ENCODE assay signal across 8 mouse cellular contexts in genomic region chr16:90283905-90284891, GRCm38 (mm10). TPM values are rescaled to one million over a fixed set of nuclear protein-coding genes. Genes with fewer than 3 reads are reported as not detected.
DNase-seq lines count a peak whose midpoint lies in the region; ATAC-seq and TF ChIP-seq lines count a peak whose summit lies in the region.

Scaf4 (minus strand) TSS chr16:90284503.

- H3K9me3 ChIP-seq in ES-E14 (ENCODE audit: control insufficient read depth, insufficient read depth, low read depth, low read length) = no peaks in the 10 kb centered on the region
- no peaks in the 10 kb centered on the region for H3K9me3 ChIP-seq in forebrain, embryonic 16.5 days (ENCODE audit: control insufficient read depth, low read length)
- H3K9me3 ChIP-seq in lung, embryonic 14.5 days (ENCODE audit: low read depth, low read length) = no peaks in the 10 kb centered on the region

- peak within 1 kb of the TSS; percentile 95 for H3K4me2 ChIP-seq in forebrain, embryonic 16.5 days (ENCODE audit: low read length)
- H3K4me2 ChIP-seq in lung, embryonic 14.5 days = peak within 1 kb of the TSS; percentile 92

- H3K4me3 ChIP-seq in ES-E14 (ENCODE audit: insufficient read depth in 1 of 2, low read depth in 1 of 2, low read length in 2 of 2, poor library complexity in 1 of 2, severe bottlenecking in 1 of 2) = peak within 1 kb of the TSS; percentile 72 to 96
- H3K4me3 ChIP-seq in forebrain, embryonic 16.5 days (replicated peaks; ENCODE audit: low read length) = peak within 1 kb of the TSS; percentile 100
- peak within 1 kb of the TSS; percentile 97 for H3K4me3 ChIP-seq in layer of hippocampus, adult 2 months
- H3K4me3 ChIP-seq in lung, embryonic 14.5 days (ENCODE audit: low read depth, low read length) = peak within 1 kb of the TSS; percentile 99
- peak within 1 kb of the TSS; percentile 83 for H3K4me3 ChIP-seq in olfactory bulb, adult 2 months (ENCODE audit: insufficient read depth, low read depth, low read length)
- H3K4me3 ChIP-seq in thymus, adult 2 months (ENCODE audit: control insufficient read depth, insufficient read depth, low read length) = peak within 1 kb of the TSS; percentile 80

- TF ChIP-seq POLR2A in olfactory bulb, adult 2 months (IDR thresholded peaks at IDR 0.05; ENCODE audit: insufficient read depth, low read depth, low read length) = peak; percentile 52; the same call in 1 of the 2 replicates
- TF ChIP-seq POLR2A in thymus, adult 2 months (IDR thresholded peaks at IDR 0.05; ENCODE audit: control insufficient read depth, extremely low read depth, insufficient read depth, low read length, poor library complexity) = peak; percentile 84

- peak; percentile 80 for DNase-seq in ES-E14 (ENCODE audit: low read depth, low spot score)
- DNase-seq in cerebellum, adult 11-12 months = peak; percentile 97
- peak; percentile 98 for DNase-seq in heart, postnatal 36 days
- peak; percentile 95 for DNase-seq in layer of hippocampus, adult 2 months (ENCODE audit: low spot score in 2 of 2)
- peak; percentile 97 for DNase-seq in lung, embryonic 14.5 days
- peak; percentile 96 for DNase-seq in thymus, adult 2 months

- intact Hi-C loops in heart, postnatal 36 days (cut with DNase I) = loop anchor here (2.0 to 10.0 kb wide), 3 partner anchors 63 to 761 kb away; partner anchors contain the start of genes Paxbp1 and Sod1

- in situ Hi-C loops in ES-E14 (cut with MboI; ENCODE audit: low sequenced_read_pairs in 2 of 2, unreplicated experiment in 2 of 2) = no loop called here

- peak within 1 kb of the TSS; percentile 76 for H3K27ac ChIP-seq in ES-E14 (ENCODE audit: insufficient read depth, low read depth, low read length, poor library complexity, severe bottlenecking)
- H3K27ac ChIP-seq in forebrain, embryonic 16.5 days (ENCODE audit: low read length) = peak within 1 kb of the TSS; percentile 90
- peak within 1 kb of the TSS; percentile 93 for H3K27ac ChIP-seq in layer of hippocampus, adult 2 months
- peak within 1 kb of the TSS; percentile 94 for H3K27ac ChIP-seq in lung, embryonic 14.5 days (ENCODE audit: low read depth)
- H3K27ac ChIP-seq in olfactory bulb, adult 2 months (ENCODE audit: insufficient read depth, low read depth, low read length) = peak within 1 kb of the TSS; percentile 27; the same call in 1 of the 2 replicates
- no peak within 1 kb of the TSS for H3K27ac ChIP-seq in thymus, adult 2 months (ENCODE audit: control insufficient read depth, insufficient read depth, low read length)

- peaks cover 5% of the 10 kb centered on the region; the same call in 1 of the 2 replicates for H3K36me3 ChIP-seq in ES-E14 (ENCODE audit: control insufficient read depth, insufficient read depth, low read length, poor library complexity, severe bottlenecking)
- H3K36me3 ChIP-seq in forebrain, embryonic 16.5 days (ENCODE audit: control insufficient read depth, insufficient read depth) = no peaks in the 10 kb centered on the region
- no peaks in the 10 kb centered on the region for H3K36me3 ChIP-seq in lung, embryonic 14.5 days (ENCODE audit: insufficient read depth)
- no peaks in the 10 kb centered on the region for H3K36me3 ChIP-seq in thymus, adult 2 months (ENCODE audit: control insufficient read depth, insufficient read depth, low read length)

- peak; percentile 52 for TF ChIP-seq CTCF in layer of hippocampus, adult 2 months (conservative IDR thresholded peaks at IDR 0.05)
- TF ChIP-seq CTCF in lung, embryonic 14.5 days (IDR thresholded peaks at IDR 0.05; ENCODE audit: low read depth) = peak; percentile 19; the same call in 1 of the 2 replicates
- TF ChIP-seq CTCF in olfactory bulb, adult 2 months (IDR thresholded peaks at IDR 0.05; ENCODE audit: insufficient read depth, low read depth, low read length) = peak; percentile 58; the same call in 1 of the 2 replicates
- TF ChIP-seq CTCF in thymus, adult 2 months (IDR thresholded peaks at IDR 0.05; ENCODE audit: borderline replicate concordance, control insufficient read depth, extremely low read depth, insufficient read depth, low read length, poor library complexity) = peak; percentile 79; the same call in 1 of the 2 replicates

- ATAC-seq in forebrain, embryonic 16.5 days = peak; percentile 98
- ATAC-seq in lung, embryonic 14.5 days (ENCODE audit: insufficient read depth) = peak; percentile 98

- no peaks in the 10 kb centered on the region for H3K27me3 ChIP-seq in forebrain, embryonic 16.5 days (replicated peaks; ENCODE audit: control insufficient read depth, insufficient read depth, low read length)
- H3K27me3 ChIP-seq in lung, embryonic 14.5 days (ENCODE audit: insufficient read depth, low read length) = no peaks in the 10 kb centered on the region
- no peaks in the 10 kb centered on the region for H3K27me3 ChIP-seq in thymus, adult 2 months (ENCODE audit: control insufficient read depth, insufficient read depth, low read length)

- under 1% methylated on average over 96 of the region's 123 CpGs for WGBS in forebrain, embryonic 16.5 days
- WGBS in lung, embryonic 14.5 days = under 1% methylated on average over 109 of the region's 123 CpGs
- WGBS in olfactory bulb, adult 2 months = under 1% methylated on average over 120 of the region's 123 CpGs
- WGBS in thymus, adult 2 months = under 1% methylated on average over 122 of the region's 123 CpGs

- H3K9ac ChIP-seq in ES-E14 (ENCODE audit: insufficient read depth, low read depth, low read length, poor library complexity, severe bottlenecking) = peak within 1 kb of the TSS; percentile 96
- peak within 1 kb of the TSS; percentile 89 for H3K9ac ChIP-seq in forebrain, embryonic 16.5 days (replicated peaks; ENCODE audit: low read depth, low read length)
- H3K9ac ChIP-seq in lung, embryonic 14.5 days = peak within 1 kb of the TSS; percentile 97

- peaks cover 9 to 12% of the 10 kb centered on the region in 2 experiments for H3K4me1 ChIP-seq in ES-E14 (ENCODE audit: control insufficient read depth in 2 of 2, insufficient read depth in 2 of 2, low read length in 2 of 2, poor library complexity in 1 of 2)
- peaks cover 30% of the 10 kb centered on the region for H3K4me1 ChIP-seq in forebrain, embryonic 16.5 days (replicated peaks; ENCODE audit: control insufficient read depth, insufficient read depth, low read length)
- peaks cover 29% of the 10 kb centered on the region; the same call in 1 of the 2 replicates for H3K4me1 ChIP-seq in lung, embryonic 14.5 days (ENCODE audit: insufficient read depth)
- peaks cover 7% of the 10 kb centered on the region for H3K4me1 ChIP-seq in olfactory bulb, adult 2 months (ENCODE audit: control insufficient read depth, insufficient read depth, low read length)
- H3K4me1 ChIP-seq in thymus, adult 2 months (replicated peaks; ENCODE audit: control insufficient read depth, insufficient read depth, low read length) = peaks cover 16% of the 10 kb centered on the region

TF ChIP-seq in ES-E14, 5 proteins besides CTCF, POLR2A, EP300 and RAD21:
- 0 out of 2 replicates have a peak, but pooled peaks have one; percentile 21 for TF ChIP-seq CHD2 (IDR thresholded peaks at IDR 0.05; ENCODE audit: low read depth, low read length)
- no peak for TF ChIP-seq MAFK (IDR thresholded peaks at IDR 0.05; ENCODE audit: insufficient read depth, low read depth, low read length)
- peak; percentile 14; the same call in 1 of the 2 replicates for TF ChIP-seq HCFC1 (IDR thresholded peaks at IDR 0.05; ENCODE audit: borderline replicate concordance, insufficient read depth, low read length)
- TF ChIP-seq ZC3H11A (IDR thresholded peaks at IDR 0.05; ENCODE audit: borderline replicate concordance, low read depth, low read length) = no peak

RNA-seq across cellular contexts. Expression of gene Scaf4, which starts in this region (rescaled TPM):
- total RNA-seq in ES-E14 (2012; rRNA removed) = 36.0 and 57.7 TPM in 2 replicates
- polyA plus RNA-seq in forebrain, embryonic 16.5 days (2015; fragmentation: Nextera tagmentation; extraction: Ambion mirVana) = 24.7 and 25.6 TPM in 2 replicates
- total RNA-seq in heart, postnatal 36 days (2021) = 10 to 100 TPM; 18.1 to 22.0 TPM
- total RNA-seq in layer of hippocampus, adult 2 months (2021) = 10 to 100 TPM; 53.8 to 59.4 TPM
- polyA plus RNA-seq in lung, embryonic 14.5 days (2014; fragmentation: Nextera tagmentation; extraction: Ambion mirVana) = 36.0 and 42.8 TPM in 2 replicates
- polyA plus RNA-seq in olfactory bulb, adult 2 months (2012; ENCODE audit: insufficient read depth, insufficient read length, low replicate concordance, missing spikeins) = not detected in 2 replicates
- polyA plus RNA-seq in thymus, adult 2 months (2012; rRNA removed) = 110 and 125 TPM in 2 replicates

Comparison
In these comparisons a context has a peak if more than half of its experiments do, and no peak if none do; other contexts are left out.
1. CTCF ChIP-seq: peak in every context shown above with its lines; median percentile 79 in thymus, adult 2 months; 58 in olfactory bulb, adult 2 months; 52 in layer of hippocampus, adult 2 months; 19 in lung, embryonic 14.5 days.